Mouse (Mus musculus) CD4-positive naive resting alpha-beta T cell, adult 76 days (primary cell): Measurements from ENCODE around the gene Wdr4. TPM values are rescaled to one million over a fixed set of nuclear protein-coding genes. Genes with fewer than 3 reads are reported as not detected.

Experiments used
- total RNA-seq: library from RNA; stranded (reverse); gene quantifications from one replicate; pipeline ENCODE4 v1.2.4, GENCODE M21; 2023

Gene Wdr4
- 47.8 TPM for total RNA-seq

DNA sequence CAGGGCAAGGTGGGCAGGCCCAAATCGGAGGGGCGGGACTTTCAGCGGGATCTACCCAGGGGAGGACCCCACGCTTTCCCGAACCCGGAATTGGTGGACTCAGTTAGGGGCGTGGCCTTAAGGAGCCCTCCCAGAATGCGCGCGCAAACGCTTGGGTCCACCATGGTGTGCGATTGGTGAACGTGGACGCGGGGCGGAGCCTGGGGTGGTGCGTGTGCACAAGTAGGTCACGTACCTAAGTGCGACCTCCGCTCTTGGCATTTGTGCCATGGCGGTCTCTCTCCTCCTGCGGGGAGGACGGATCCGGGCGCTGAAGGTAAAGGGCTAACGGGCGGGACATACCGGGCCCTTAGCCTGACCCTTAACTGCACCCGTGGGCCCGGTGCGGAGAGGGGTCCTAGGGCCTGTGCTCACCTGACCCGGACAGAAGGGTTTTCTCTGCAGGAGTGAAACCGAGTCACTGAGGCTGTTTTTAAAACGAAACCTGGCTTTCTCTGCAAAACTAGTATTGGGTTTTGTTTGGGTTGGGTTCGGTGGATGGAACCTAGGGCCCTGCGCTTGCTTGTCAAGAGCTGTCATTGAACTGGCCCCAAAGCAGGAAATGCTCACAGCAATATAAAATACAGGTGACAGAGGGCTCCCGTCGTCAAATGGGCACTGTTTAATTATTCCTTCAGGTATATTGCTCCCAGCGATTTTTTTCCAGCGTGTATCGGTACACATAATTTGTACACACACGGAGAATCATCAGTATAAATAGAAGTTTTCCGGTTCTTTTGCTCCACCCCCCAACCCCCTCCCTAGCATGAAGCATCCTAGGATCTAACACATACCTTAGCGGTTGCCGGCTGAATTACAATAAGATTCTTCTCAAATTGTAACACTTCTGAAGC lies at the start of gene Wdr4, which contains the start of gene Ndufv3:
Gene Wdr4 (minus strand): TSS at position 35 of the 893 bp plus-strand sequence.
Gene Ndufv3 (plus strand): TSS at position 170 of the 893 bp plus-strand sequence.

DNA sequence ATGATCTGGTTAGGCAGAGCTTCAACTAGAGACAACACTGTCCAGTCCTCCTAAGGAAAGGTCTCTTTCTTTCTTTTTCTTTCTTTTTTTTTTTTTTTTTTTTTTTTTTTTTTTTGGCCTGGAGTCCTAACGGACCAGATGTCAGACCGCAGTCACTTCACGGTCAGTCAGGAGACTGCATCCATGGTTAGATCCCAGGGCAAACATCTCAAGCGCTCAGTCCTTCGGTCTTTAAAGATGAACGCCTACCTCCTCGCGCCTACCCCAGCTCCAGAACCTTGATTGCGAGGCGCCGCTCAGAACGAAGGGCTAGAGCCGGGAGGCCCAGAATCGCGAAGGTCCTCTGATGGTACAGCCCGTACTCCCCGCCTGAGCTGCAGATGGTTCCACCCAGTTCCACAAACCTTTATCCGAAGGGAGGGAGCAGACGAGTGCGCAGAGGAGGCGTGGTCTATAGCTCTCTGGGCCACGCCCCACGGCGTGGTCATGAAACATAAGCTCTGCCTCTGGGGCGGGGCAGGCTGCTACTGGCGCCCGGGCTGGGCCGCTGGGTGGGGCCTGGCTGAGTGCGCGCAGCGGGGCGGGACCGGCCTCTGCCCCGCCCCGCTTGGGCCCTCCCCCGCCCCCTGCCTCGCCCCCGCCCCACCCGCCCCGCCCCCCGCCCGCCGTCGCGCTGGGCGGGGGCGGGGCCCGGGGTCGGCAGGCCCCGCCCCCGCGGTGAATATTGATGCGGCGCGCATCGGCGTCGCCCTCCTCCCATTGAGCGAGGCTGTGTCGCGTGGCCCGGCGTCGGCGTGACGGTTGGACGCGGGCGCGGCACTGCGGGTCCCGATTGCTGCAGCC lies 44.5 kb upstream of the Wdr4 start, which contains the start of gene Pknox1:
Gene Pknox1 (plus strand): TSS at position 720 of the 843 bp plus-strand sequence.

Other genes starting within 250 kb of the Wdr4 start
- gene Rsph1, start 242.6 kb downstream of the Wdr4 start, total RNA-seq: not detected
- gene Slc37a1, start 233.2 kb downstream of the Wdr4 start, total RNA-seq: 68.3 TPM
- gene Pde9a, start 133.8 kb downstream of the Wdr4 start, total RNA-seq: 1.2 TPM
- 95.1 TPM for gene Ndufv3, start 135 bp upstream of the Wdr4 start, total RNA-seq
- gene Pknox1, start 44.8 kb upstream of the Wdr4 start, total RNA-seq: 68.8 TPM
- gene Cbs, start 117.3 kb upstream of the Wdr4 start, total RNA-seq: not detected
- gene U2af1, start 138.9 kb upstream of the Wdr4 start, total RNA-seq: 381 TPM
- gene Cryaa, start 157.8 kb upstream of the Wdr4 start, total RNA-seq: not detected